Comparison of ENCODE assay signal across 12 mouse cellular contexts in genomic region chr10:111801021-111801793, GRCm38 (mm10).
DNase-seq lines count a peak whose midpoint lies in the region; ATAC-seq lines count a peak whose summit lies in the region.
"Had no signal": no experiment of that assay in that cellular context is flagged by ENCODE, and none has a peak within 500 bp of the region (broad histone marks: within the 10 kb centered on the region; RNA-seq: fewer than 3 reads in every experiment).

No protein-coding gene starts in this region.

- H3K27ac ChIP-seq in kidney, embryonic 14.5 days (ENCODE audit: low read depth, low read length): peak overlapping the region; percentile 24; the same call in 1 of the 2 replicates
- no peak overlapping the region for H3K27ac ChIP-seq in heart, embryonic 16.5 days (ENCODE audit: low read length)
- H3K27ac ChIP-seq: forebrain, embryonic 13.5 days; macrophage had no signal

- no peak overlapping the region for H3K9ac ChIP-seq in kidney, embryonic 14.5 days (ENCODE audit: low read depth, low read length)
- no peak overlapping the region for H3K9ac ChIP-seq in heart, embryonic 16.5 days (ENCODE audit: low read length)
- H3K9ac ChIP-seq: forebrain, embryonic 13.5 days; neural tube, embryonic 13.5 days had no signal

- H3K9me3 ChIP-seq in kidney, embryonic 14.5 days (ENCODE audit: control insufficient read depth, low read length): no peaks in the 10 kb centered on the region
- H3K9me3 ChIP-seq in heart, embryonic 16.5 days (replicated peaks; ENCODE audit: control insufficient read depth, low read length): no peaks in the 10 kb centered on the region
- H3K9me3 ChIP-seq: forebrain, embryonic 13.5 days; neural tube, embryonic 13.5 days had no signal

- DNase-seq in adrenal gland, adult (ENCODE audit: inconsistent age in 2 of 2, low spot score in 1 of 2): peak; percentile 45 to 78
- DNase-seq in adrenal gland, adult 18-20 months (ENCODE audit: low spot score in 2 of 2): no peak
- no peak for DNase-seq in kidney, postnatal 4 days
- peak; percentile 22 to 42 for DNase-seq in adrenal gland, postnatal 36 days
- no peak for DNase-seq in thymus, postnatal 25 days
- DNase-seq in right cerebral cortex, postnatal 25 days: no peak
- DNase-seq: cerebellum, adult 8-10 months had no signal

- H3K4me2 ChIP-seq in kidney, embryonic 14.5 days (replicated peaks; ENCODE audit: low read depth, low read length): no peak overlapping the region
- H3K4me2 ChIP-seq in heart, embryonic 16.5 days (ENCODE audit: low read depth, low read length): peak overlapping the region; percentile 31
- H3K4me2 ChIP-seq: forebrain, embryonic 13.5 days; neural tube, embryonic 13.5 days had no signal

- peak; percentile 12; the same call in 1 of the 2 replicates for ATAC-seq in kidney, embryonic 14.5 days (ENCODE audit: low FRiP score, low TSS enrichment)
- ATAC-seq in heart, embryonic 16.5 days (replicated peaks; ENCODE audit: extremely low read depth, insufficient read depth, low FRiP score): no peak
- ATAC-seq: forebrain, embryonic 13.5 days had no signal

- no peaks in the 10 kb centered on the region for H3K36me3 ChIP-seq in kidney, embryonic 14.5 days (ENCODE audit: control insufficient read depth, insufficient read depth, low read length)
- H3K36me3 ChIP-seq in heart, embryonic 16.5 days (ENCODE audit: control insufficient read depth, insufficient read depth): no peaks in the 10 kb centered on the region
- H3K36me3 ChIP-seq: neural tube, embryonic 13.5 days had no signal

- H3K4me1 ChIP-seq in kidney, embryonic 14.5 days (ENCODE audit: control insufficient read depth, insufficient read depth, low read length): peaks cover 23% of the 10 kb centered on the region
- H3K4me1 ChIP-seq in heart, embryonic 16.5 days (ENCODE audit: control insufficient read depth, insufficient read depth, low read length): peaks cover 10% of the 10 kb centered on the region; the same call in 1 of the 2 replicates

- H3K4me3 ChIP-seq in kidney, embryonic 14.5 days (ENCODE audit: low read length): no peak overlapping the region
- no peak overlapping the region for H3K4me3 ChIP-seq in heart, embryonic 16.5 days (ENCODE audit: low read length)
- H3K4me3 ChIP-seq: forebrain, embryonic 13.5 days; neural tube, embryonic 13.5 days had no signal

- no peaks in the 10 kb centered on the region for H3K27me3 ChIP-seq in kidney, embryonic 14.5 days (ENCODE audit: control insufficient read depth, insufficient read depth, low read length)
- H3K27me3 ChIP-seq in heart, embryonic 16.5 days (ENCODE audit: control insufficient read depth, insufficient read depth, low read length): no peaks in the 10 kb centered on the region
- H3K27me3 ChIP-seq: forebrain, embryonic 13.5 days; neural tube, embryonic 13.5 days had no signal

- WGBS in kidney, embryonic 14.5 days: 30% methylated on average over 12 of the region's 12 CpGs
- 29% methylated on average over 12 of the region's 12 CpGs for WGBS in heart, embryonic 16.5 days

Comparison
In these comparisons a context has a peak if more than half of its experiments do, and no peak if none do; other contexts are left out.
1. DNase-seq: peak in adrenal gland, adult (2 of 2) and adrenal gland, postnatal 36 days (2 of 2); none in adrenal gland, adult 18-20 months (0 of 2), kidney, postnatal 4 days (0 of 2), thymus, postnatal 25 days (single experiment) and right cerebral cortex, postnatal 25 days (single experiment).